Mouse (Mus musculus) embryo, embryonic 10.5 days (tissue): Measurements from ENCODE around the gene Tut1.
"Not testable (repeated sequence)": the region's sequence is repeated elsewhere in the genome, so short reads cannot be mapped to it uniquely, and the experiment has no call there.

Source experiments
- DNase-seq: peaks from one replicate; pipeline ENCODE4 v3.0.0-alpha.2; 2015; ENCODE audit warnings: low spot score

The Tut1 gene

GRCm38 (mm10) chr19:8983150-8983650, 29.6 kb downstream of the Tut1 start:
- no peak for DNase-seq

GRCm38 (mm10) chr19:8984255-8984868, 30.7 kb downstream of the Tut1 start:
- peak; percentile 92 for DNase-seq

- DNase-seq: no peak
Measured at GRCm38 (mm10) chr19:8985891-8986290, 32.2 kb downstream of the Tut1 start.

- no peak for DNase-seq
Measured at GRCm38 (mm10) chr19:8987816-8988215, 34.2 kb downstream of the Tut1 start.

GRCm38 (mm10) chr19:8988346-8989065, 34.9 kb downstream of the Tut1 start:
- no peak for DNase-seq

- DNase-seq: peak; percentile 62
Measured at GRCm38 (mm10) chr19:8989066-8989566, 35.5 kb downstream of the Tut1 start, which contains the start of gene Ahnak. Ahnak (plus strand) TSS chr19:8989284.

- DNase-seq: peak; percentile 78
Measured at GRCm38 (mm10) chr19:8989567-8990431, 36.2 kb downstream of the Tut1 start.

GRCm38 (mm10) chr19:8990432-8991102, 36.9 kb downstream of the Tut1 start:
- no peak for DNase-seq

GRCm38 (mm10) chr19:8991245-8991870, 37.7 kb downstream of the Tut1 start:
- no peak for DNase-seq

- DNase-seq: no peak
Measured at GRCm38 (mm10) chr19:8991871-8992735, 38.5 kb downstream of the Tut1 start.

- peak; percentile 85 for DNase-seq
Measured at GRCm38 (mm10) chr19:8992769-8993624, 39.4 kb downstream of the Tut1 start.

GRCm38 (mm10) chr19:8993625-8993912, 39.9 kb downstream of the Tut1 start:
- DNase-seq: no peak

- no peak for DNase-seq
Measured at GRCm38 (mm10) chr19:8994813-8995607, 41.4 kb downstream of the Tut1 start.

GRCm38 (mm10) chr19:8996601-8997000, 43.0 kb downstream of the Tut1 start:
- DNase-seq: no peak

- DNase-seq: no peak
Measured at GRCm38 (mm10) chr19:8997546-8997945, 43.9 kb downstream of the Tut1 start.

- no peak for DNase-seq
Measured at GRCm38 (mm10) chr19:8998546-8998945, 44.9 kb downstream of the Tut1 start.

GRCm38 (mm10) chr19:8999223-8999622, 45.6 kb downstream of the Tut1 start:
- DNase-seq: no peak

- DNase-seq: not testable (repeated sequence)
Measured at GRCm38 (mm10) chr19:9006915-9007314, 53.3 kb downstream of the Tut1 start.
